Mouse (Mus musculus) embryonic fibroblast, embryonic 13.5 days (primary cell): ENCODE data around the gene Slc37a1.

Source experiments
- CTCF ChIP-seq: IDR thresholded peaks from 2 replicates; pipeline ENCODE4 v1.5.1; 2011; ENCODE audit warnings: mild to moderate bottlenecking, control low read depth, low read length, moderate library complexity, borderline replicate concordance; ENCODE audit not compliant: insufficient read depth
- POLR2A ChIP-seq: IDR thresholded peaks from 2 replicates; pipeline ENCODE4 v1.6.1; 2011; ENCODE audit warnings: low read depth, mild to moderate bottlenecking, control low read depth, low read length, moderate library complexity

DNA sequence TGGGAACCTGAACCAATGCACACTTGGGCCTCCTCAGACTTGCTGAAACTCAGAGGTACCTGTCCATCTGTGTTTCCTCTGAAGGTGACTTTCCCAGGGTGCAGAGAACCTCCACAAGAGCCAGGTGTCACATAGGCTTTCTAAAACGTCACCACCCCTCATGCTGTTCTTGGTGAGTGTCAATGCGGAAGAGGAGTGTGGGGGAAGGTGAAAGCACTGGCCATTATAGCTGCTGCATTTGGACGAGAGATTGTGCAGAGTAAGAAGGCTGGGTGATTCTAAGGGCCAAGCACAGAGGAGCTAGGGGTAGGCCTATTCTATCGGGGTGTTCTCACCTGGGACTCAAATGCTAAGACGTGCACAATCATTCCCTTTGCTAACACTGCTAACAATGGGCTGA lies 32.6 kb upstream of the Slc37a1 start:
- TF ChIP-seq POLR2A: no peak
- TF ChIP-seq CTCF: no peak
